Comparison of ENCODE assay signal across 29 mouse cellular contexts in the genomic region with DNA sequence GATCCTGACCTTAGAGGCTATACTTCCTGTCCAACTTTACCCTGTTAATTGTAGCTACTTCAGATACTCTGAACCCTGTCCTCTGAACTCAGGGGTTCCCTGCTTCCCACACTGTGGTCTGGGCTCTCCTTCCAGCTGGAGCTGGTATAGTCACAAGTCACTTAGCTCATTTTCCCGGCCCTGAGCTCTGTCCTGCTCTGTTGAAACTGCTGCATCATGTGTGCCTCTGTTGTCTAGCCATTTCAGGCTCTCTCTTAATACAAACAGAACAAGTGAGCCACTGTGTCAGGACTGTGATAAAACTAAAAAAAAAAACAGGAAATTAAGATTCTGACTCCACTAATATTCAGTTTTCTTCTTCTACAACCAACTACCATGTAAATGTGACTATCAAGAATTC. TPM values are rescaled to one million over a fixed set of nuclear protein-coding genes. Genes with fewer than 3 reads are reported as not detected.
DNase-seq lines count a peak whose midpoint lies in the region; ATAC-seq and TF ChIP-seq lines count a peak whose summit lies in the region.
"Had no signal": no experiment of that assay in that cellular context is flagged by ENCODE, and none has a peak within 500 bp of the region (broad histone marks: within the 10 kb centered on the region; RNA-seq: fewer than 3 reads in every experiment).

No protein-coding gene starts in this region.

- peak; percentile 30 for DNase-seq in kidney, adult 11 months
- DNase-seq in kidney, postnatal 14 days, result no peak
- peak; percentile 56 for DNase-seq in kidney, adult 9 months
- no peak for DNase-seq in kidney, postnatal 36 days
- DNase-seq: adrenal gland, postnatal 10 days; adrenal gland, postnatal 36 days; cerebellum, adult 11 months; cerebellum, adult 2 months; cerebellum, adult 9-11 months; cerebellum, postnatal 25 days; forebrain, postnatal 0 days; gastrocnemius, adult 2 months; gastrocnemius, postnatal 14 days; heart, adult 18-20 months; heart, postnatal 14 days; heart, postnatal 4 days had no signal

- H3K9me3 ChIP-seq in intestine, postnatal 0 days (ENCODE audit: control insufficient read depth), result no peaks in the 10 kb centered on the region
- H3K9me3 ChIP-seq: embryonic facial prominence, embryonic 15.5 days; heart, embryonic 10.5 days had no signal

- no peak overlapping the region for H3K27ac ChIP-seq in intestine, postnatal 0 days (ENCODE audit: low read depth, low read length)
- H3K27ac ChIP-seq: embryonic facial prominence, embryonic 12.5 days; embryonic facial prominence, embryonic 15.5 days; gastrocnemius, adult 2 months; heart, embryonic 10.5 days; heart, embryonic 13.5 days; hindbrain, embryonic 14.5 days; hindbrain, postnatal 0 days had no signal

- H3K4me1 ChIP-seq in intestine, postnatal 0 days (replicated peaks; ENCODE audit: control insufficient read depth, insufficient read depth, low read length), result no peaks in the 10 kb centered on the region
- H3K4me1 ChIP-seq: embryonic facial prominence, embryonic 12.5 days; embryonic facial prominence, embryonic 15.5 days; heart, embryonic 10.5 days; heart, embryonic 13.5 days had no signal

- peak; percentile 59; the same call in 1 of the 2 replicates for ATAC-seq in intestine, postnatal 0 days
- ATAC-seq in granulocyte monocyte progenitor cell, adult 5-6 weeks (replicated peaks; ENCODE audit: poor library complexity, severe bottlenecking), result no peak
- ATAC-seq in cerebellum, adult (ENCODE audit: insufficient number of reproducible peaks, low FRiP score, low TSS enrichment), result no peak
- ATAC-seq: activated CD4-positive, CD25-positive, alpha-beta regulatory T cell, adult 4 months; CD4-positive, CD25-positive, alpha-beta regulatory T cell, adult 4 months; forebrain, embryonic 14.5 days; forebrain, postnatal 0 days; hindbrain, postnatal 0 days had no signal

- H3K4me3 ChIP-seq in intestine, postnatal 0 days (ENCODE audit: low read depth, low read length), result no peak overlapping the region
- H3K4me3 ChIP-seq: embryonic facial prominence, embryonic 12.5 days; embryonic facial prominence, embryonic 15.5 days; gastrocnemius, adult 2 months; heart, embryonic 10.5 days; heart, embryonic 13.5 days had no signal

- WGBS in intestine, postnatal 0 days, result 21% methylated on average over 1 of the region's 1 CpGs

- no peak overlapping the region for H3K4me2 ChIP-seq in intestine, postnatal 0 days (replicated peaks; ENCODE audit: low read depth)
- H3K4me2 ChIP-seq: embryonic facial prominence, embryonic 12.5 days; embryonic facial prominence, embryonic 15.5 days; heart, embryonic 13.5 days; hindbrain, embryonic 14.5 days had no signal

- no peak overlapping the region for H3K9ac ChIP-seq in intestine, postnatal 0 days (ENCODE audit: low read depth, low read length)
- H3K9ac ChIP-seq: embryonic facial prominence, embryonic 12.5 days; embryonic facial prominence, embryonic 15.5 days; forebrain, postnatal 0 days; heart, embryonic 13.5 days; hindbrain, embryonic 14.5 days had no signal

- H3K27me3 ChIP-seq in intestine, postnatal 0 days (replicated peaks; ENCODE audit: control insufficient read depth, insufficient read depth, low read length), result no peaks in the 10 kb centered on the region
- H3K27me3 ChIP-seq: embryonic facial prominence, embryonic 12.5 days; embryonic facial prominence, embryonic 15.5 days; heart, embryonic 13.5 days had no signal

- H3K36me3 ChIP-seq in intestine, postnatal 0 days (ENCODE audit: control insufficient read depth, insufficient read depth), result no peaks in the 10 kb centered on the region
- H3K36me3 ChIP-seq: embryonic facial prominence, embryonic 12.5 days; embryonic facial prominence, embryonic 15.5 days; heart, embryonic 13.5 days had no signal

- TF ChIP-seq CTCF in intestine, postnatal 0 days (IDR thresholded peaks at IDR 0.05; ENCODE audit: low read depth), result no peak

RNA-seq across cellular contexts. Expression of gene Dnase1, which starts 10.1 kb away (rescaled TPM):
- polyA plus RNA-seq in intestine, postnatal 0 days (2015; fragmentation: Nextera tagmentation; extraction: Ambion mirVana), result 8.0 and 8.9 TPM in 2 replicates
- total RNA-seq in granulocyte monocyte progenitor cell, adult 5-6 weeks (2014; fragmentation: Nextera tagmentation), result not detected in 2 replicates
- total RNA-seq in granulocyte monocyte progenitor cell, adult 5-6 weeks (2017), result 0.04 TPM in 1 of 2 replicates, not detected in the other
- total RNA-seq: adrenal gland, postnatal 10 days; adrenal gland, postnatal 36 days; forebrain, postnatal 0 days; gastrocnemius, postnatal 14 days; gastrocnemius, postnatal 4 days; heart, adult 18-20 months; heart, postnatal 14 days; heart, postnatal 4 days had no signal

RNA-seq across cellular contexts. Expression of gene Slx4, which starts 23.1 kb away (rescaled TPM):
- 5.6 and 6.0 TPM in 2 replicates for polyA plus RNA-seq in intestine, postnatal 0 days (2015; fragmentation: Nextera tagmentation; extraction: Ambion mirVana)
- total RNA-seq in granulocyte monocyte progenitor cell, adult 5-6 weeks (2014; fragmentation: Nextera tagmentation), result 29.0 and 43.4 TPM in 2 replicates
- 22.3 TPM in 2 replicates for total RNA-seq in granulocyte monocyte progenitor cell, adult 5-6 weeks (2017)

RNA-seq across cellular contexts. Expression of gene Nlrc3, which starts 50.2 kb away (rescaled TPM):
- 0.46 and 0.50 TPM in 2 replicates for polyA plus RNA-seq in intestine, postnatal 0 days (2015; fragmentation: Nextera tagmentation; extraction: Ambion mirVana)
- total RNA-seq in granulocyte monocyte progenitor cell, adult 5-6 weeks (2014; fragmentation: Nextera tagmentation), result 1.0 and 1.4 TPM in 2 replicates
- 0.13 and 0.52 TPM in 2 replicates for total RNA-seq in granulocyte monocyte progenitor cell, adult 5-6 weeks (2017)

RNA-seq across cellular contexts. Expression of gene Trap1, which starts 51.0 kb away (rescaled TPM):
- polyA plus RNA-seq in intestine, postnatal 0 days (2015; fragmentation: Nextera tagmentation; extraction: Ambion mirVana), result 33.9 and 35.3 TPM in 2 replicates
- total RNA-seq in granulocyte monocyte progenitor cell, adult 5-6 weeks (2014; fragmentation: Nextera tagmentation), result 121 and 126 TPM in 2 replicates
- 149 and 178 TPM in 2 replicates for total RNA-seq in granulocyte monocyte progenitor cell, adult 5-6 weeks (2017)

Comparison
In these comparisons a context has a peak if more than half of its experiments do, and no peak if none do; other contexts are left out.
1. DNase-seq: peak in kidney, adult 11 months (single experiment) and kidney, adult 9 months (single experiment); none in kidney, postnatal 14 days (single experiment) and kidney, postnatal 36 days (0 of 2).